Mouse (Mus musculus) limb, embryonic 10.5 days (tissue): ENCODE results near the gene Klra6. TPM values are rescaled to one million over a fixed set of nuclear protein-coding genes. Genes with fewer than 3 reads are reported as not detected.
"Not testable (repeated sequence)": the region's sequence is repeated elsewhere in the genome, so short reads cannot be mapped to it uniquely, and the experiment has no call there.

Experiments
- DNase-seq: peaks from one replicate; pipeline ENCODE4 v3.0.0-alpha.2; 2017; ENCODE audit warnings: low spot score
- H3K27ac ChIP-seq: fragments of 300-500 bp; sonication (generic); 2 replicates; pipeline ENCODE4 v1.5.1; 2016; ENCODE audit warnings: mild to moderate bottlenecking
- H3K27me3 ChIP-seq: fragments of 300-500 bp; sonication (generic); 2 replicates; pipeline ENCODE4 v1.6.1; 2016; ENCODE audit warnings: low read depth, mild to moderate bottlenecking; ENCODE audit not compliant: poor library complexity, severe bottlenecking
- H3K36me3 ChIP-seq: fragments of 300-500 bp; sonication (generic); 2 replicates; pipeline ENCODE4 v1.6.1; 2016; ENCODE audit warnings: mild to moderate bottlenecking, moderate library complexity
- H3K4me1 ChIP-seq: fragments of 300-500 bp; sonication (generic); 2 replicates; pipeline ENCODE4 v1.6.1; 2016
- H3K4me3 ChIP-seq: fragments of 300-500 bp; sonication (generic); 2 replicates; pipeline ENCODE4 v1.5.1; 2016; ENCODE audit warnings: mild to moderate bottlenecking, moderate library complexity
- H3K9me3 ChIP-seq: fragments of 300-500 bp; sonication (generic); replicated peaks from 2 replicates; pipeline ENCODE4 v1.6.1; 2016; ENCODE audit warnings: mild to moderate bottlenecking
- WGBS: fragments of 180-500 bp; shearing (Covaris S2); methylation state at CpG from one replicate; pipeline ENCODE4 v1.1.7; 2016; 5-methylcytosine and 5-hydroxymethylcytosine counted together
- polyA plus RNA-seq: library from polyadenylated mRNA; unstranded; fragments of >200 nt; fragmentation: Nextera tagmentation; extraction: Ambion mirVana; gene quantifications from 2 replicates; pipeline ENCODE4 v1.2.1, GENCODE M21; 2016

Klra6 gene
- not detected in 2 replicates for polyA plus RNA-seq

GRCm38 (mm10) chr6:130026854-130027253 lies at the start of gene Klra6:
Gene Klra6 (minus strand): TSS chr6:130026954.
- no peak within 1 kb of the TSS for H3K4me3 ChIP-seq
- H3K4me1 ChIP-seq = no peaks in the 10 kb centered on the region
- no peaks in the 10 kb centered on the region for H3K9me3 ChIP-seq
- no peaks in the 10 kb centered on the region for H3K27me3 ChIP-seq
- no peak within 1 kb of the TSS for H3K27ac ChIP-seq
- 80% methylated on average over 4 of the region's 4 CpGs for WGBS
- no peaks in the 10 kb centered on the region for H3K36me3 ChIP-seq
- no peak for DNase-seq

- not testable (repeated sequence) for DNase-seq, H3K9me3 ChIP-seq, H3K4me1 ChIP-seq, H3K4me3 ChIP-seq, H3K36me3 ChIP-seq, H3K27ac ChIP-seq, H3K27me3 ChIP-seq
- 72% methylated on average over 1 of the region's 1 CpGs for WGBS
Observed at GRCm38 (mm10) chr6:130067171-130067570, 40.4 kb upstream of the Klra6 start, which contains the start of gene Klra4. Gene Klra4 (minus strand): TSS chr6:130067271.

- H3K27me3 ChIP-seq = no peaks in the 10 kb centered on the region
- H3K36me3 ChIP-seq = no peaks in the 10 kb centered on the region
- 87% methylated on average over 5 of the region's 5 CpGs for WGBS
- no peaks in the 10 kb centered on the region for H3K9me3 ChIP-seq
- DNase-seq = no peak
- no peak overlapping the region for H3K4me3 ChIP-seq
- H3K27ac ChIP-seq = no peak overlapping the region
- no peaks in the 10 kb centered on the region for H3K4me1 ChIP-seq
Observed at GRCm38 (mm10) chr6:130065196-130065595, 38.4 kb upstream of the Klra6 start.

GRCm38 (mm10) chr6:130035146-130035545 lies 8.4 kb upstream of the Klra6 start:
- H3K36me3 ChIP-seq, H3K9me3 ChIP-seq, H3K27ac ChIP-seq, H3K4me1 ChIP-seq, DNase-seq, H3K27me3 ChIP-seq, H3K4me3 ChIP-seq: not testable (repeated sequence)
- 67% methylated on average over 4 of the region's 4 CpGs for WGBS

GRCm38 (mm10) chr6:130031493-130032089 lies 4.8 kb upstream of the Klra6 start:
- H3K9me3 ChIP-seq, H3K36me3 ChIP-seq, H3K4me1 ChIP-seq, H3K27ac ChIP-seq, DNase-seq, H3K27me3 ChIP-seq, H3K4me3 ChIP-seq: not testable (repeated sequence)

Other genes with a start within 250 kb of the Klra6 start
- gene Gm156, start 242.7 kb downstream of the Klra6 start, polyA plus RNA-seq = not detected in 2 replicates
- gene Gm17631, start 164.3 kb downstream of the Klra6 start, polyA plus RNA-seq = not detected in 2 replicates
- gene Klra17, start 150.3 kb downstream of the Klra6 start, polyA plus RNA-seq = not detected in 2 replicates
- gene Klra5, start 109.3 kb downstream of the Klra6 start, polyA plus RNA-seq = not detected in 2 replicates
- not detected in 2 replicates for gene Klra4, start 40.3 kb upstream of the Klra6 start, polyA plus RNA-seq
- not detected in 2 replicates for gene Klra8, start 102.9 kb upstream of the Klra6 start, polyA plus RNA-seq
- gene Klra9, start 166.2 kb upstream of the Klra6 start, polyA plus RNA-seq = not detected in 2 replicates
- not detected in 2 replicates for gene Klra7, start 206.4 kb upstream of the Klra6 start, polyA plus RNA-seq